Mouse (Mus musculus): ENCODE data around the gene Sirt2.

DNA sequence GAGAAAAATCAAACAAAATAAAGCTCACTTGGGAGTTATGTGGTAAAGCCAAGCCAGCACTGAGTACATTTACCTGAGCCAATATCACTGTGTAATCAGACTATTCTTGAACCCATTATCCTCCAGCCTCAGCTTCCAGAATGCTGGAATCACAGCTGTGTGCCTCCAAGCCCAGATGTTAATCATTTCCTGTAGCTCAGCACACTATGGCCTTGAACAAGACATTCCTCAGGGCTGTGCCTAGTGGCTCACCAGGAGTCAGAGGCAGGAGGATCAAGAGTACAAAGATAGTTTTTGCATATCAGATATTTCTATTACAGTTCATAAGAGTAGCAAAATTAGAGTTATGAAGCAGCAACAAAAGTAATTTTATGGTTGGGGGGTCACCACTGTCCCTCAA, 25.2 kb downstream of the Sirt2 start:
- TF ChIP-seq GATA1 (IDR thresholded peaks at IDR 0.05; ENCODE audit: borderline replicate concordance, low read length) (no peak), FLI1 (IDR thresholded peaks at IDR 0.05; ENCODE audit: low read length) (no peak)

Data from megakaryocyte, embryonic 14.5 days (primary cell).